Mouse (Mus musculus): ENCODE results near the gene Scrn2. TPM values are rescaled to one million over a fixed set of nuclear protein-coding genes. Genes with fewer than 3 reads are reported as not detected.
A peak's percentile ranks its signal among the peaks of the same experiment; 100 is the strongest.

Scrn2 gene
- total and polyA plus RNA-seq, 2 experiments, result 41.9 to 56.6 TPM

GRCm38 (mm10) chr11:97021121-97021765 lies 8.5 kb upstream of the Scrn2 start:
- Histone ChIP-seq H3K36me3 (ENCODE audit: control insufficient read depth, insufficient read depth, low read length) (no peaks in the 10 kb centered on the region), H3K4me3 (ENCODE audit: insufficient read depth, low read depth, low read length) (peak overlapping the region; percentile 59; the same call in 1 of the 2 replicates), H3K4me1 (ENCODE audit: control insufficient read depth, insufficient read depth, low read length) (peaks cover 4% of the 10 kb centered on the region; the same call in 1 of the 2 replicates), H3K27me3 (ENCODE audit: control insufficient read depth, insufficient read depth, low read length) (peaks cover 24% of the 10 kb centered on the region), H3K27ac (replicated peaks; ENCODE audit: insufficient read depth, low read depth, low read length) (no peak overlapping the region), H3K9ac (ENCODE audit: low read depth, low read length) (no peak overlapping the region), H3K79me2 (ENCODE audit: control insufficient read depth, insufficient read depth, low read length) (no peaks in the 10 kb centered on the region)
- DNase-seq (ENCODE audit: extremely low read depth, low read depth, low spot score), result no peak
- 5% methylated on average over 27 of the region's 27 CpGs for WGBS
- TF ChIP-seq POLR2A (IDR thresholded peaks at IDR 0.05; ENCODE audit: extremely low read depth, insufficient read depth, low read length) (no peak), CTCF (IDR thresholded peaks at IDR 0.05; ENCODE audit: low read depth, low read length) (no peak)

- no peaks in the 10 kb centered on the region for H3K79me2 ChIP-seq (ENCODE audit: control insufficient read depth, insufficient read depth, low read length)
- no peaks in the 10 kb centered on the region for H3K36me3 ChIP-seq (ENCODE audit: control insufficient read depth, insufficient read depth, low read length)
- peaks cover 20% of the 10 kb centered on the region for H3K27me3 ChIP-seq (ENCODE audit: control insufficient read depth, insufficient read depth, low read length)
- peaks cover 4% of the 10 kb centered on the region; the same call in 1 of the 2 replicates for H3K4me1 ChIP-seq (ENCODE audit: control insufficient read depth, insufficient read depth, low read length)
- WGBS, result under 1% methylated on average over 50 of the region's 50 CpGs
- peak; percentile 33 for DNase-seq (ENCODE audit: extremely low read depth, low read depth, low spot score)
- H3K4me3 ChIP-seq (ENCODE audit: insufficient read depth, low read depth, low read length), result peak overlapping the region; percentile 59
- peak overlapping the region; percentile 66 for H3K9ac ChIP-seq (ENCODE audit: low read depth, low read length)
- H3K27ac ChIP-seq (replicated peaks; ENCODE audit: insufficient read depth, low read depth, low read length), result no peak overlapping the region
- TF ChIP-seq POLR2A (IDR thresholded peaks at IDR 0.05; ENCODE audit: extremely low read depth, insufficient read depth, low read length), result no peak
- TF ChIP-seq CTCF (IDR thresholded peaks at IDR 0.05; ENCODE audit: low read depth, low read length), result peak; percentile 83
These were observed 7.8 kb upstream of the Scrn2 start for GRCm38 (mm10) chr11:97021873-97022484.

- TF ChIP-seq CTCF (IDR thresholded peaks at IDR 0.05; ENCODE audit: low read depth, low read length), result no peak
- no peak for TF ChIP-seq POLR2A (IDR thresholded peaks at IDR 0.05; ENCODE audit: extremely low read depth, insufficient read depth, low read length)
- H3K27me3 ChIP-seq (ENCODE audit: control insufficient read depth, insufficient read depth, low read length), result peaks cover 8% of the 10 kb centered on the region
- H3K4me3 ChIP-seq (ENCODE audit: insufficient read depth, low read depth, low read length), result no peak overlapping the region
- peak; percentile 78 for DNase-seq (ENCODE audit: extremely low read depth, low read depth, low spot score)
- H3K36me3 ChIP-seq (ENCODE audit: control insufficient read depth, insufficient read depth, low read length), result no peaks in the 10 kb centered on the region
- no peak overlapping the region for H3K27ac ChIP-seq (replicated peaks; ENCODE audit: insufficient read depth, low read depth, low read length)
- H3K79me2 ChIP-seq (ENCODE audit: control insufficient read depth, insufficient read depth, low read length), result no peaks in the 10 kb centered on the region
- 45% methylated on average over 10 of the region's 10 CpGs for WGBS
- H3K4me1 ChIP-seq (ENCODE audit: control insufficient read depth, insufficient read depth, low read length), result peaks cover 4% of the 10 kb centered on the region; the same call in 1 of the 2 replicates
- H3K9ac ChIP-seq (ENCODE audit: low read depth, low read length), result no peak overlapping the region
These were observed 4.8 kb upstream of the Scrn2 start for GRCm38 (mm10) chr11:97024977-97025376.

- Histone ChIP-seq H3K9ac (ENCODE audit: low read depth, low read length) (peak overlapping the region; percentile 52), H3K27ac (replicated peaks; ENCODE audit: insufficient read depth, low read depth, low read length) (no peak overlapping the region), H3K4me3 (ENCODE audit: insufficient read depth, low read depth, low read length) (peak overlapping the region; percentile 36; the same call in 1 of the 2 replicates), H3K4me1 (ENCODE audit: control insufficient read depth, insufficient read depth, low read length) (peaks cover 5% of the 10 kb centered on the region; the same call in 1 of the 2 replicates), H3K27me3 (ENCODE audit: control insufficient read depth, insufficient read depth, low read length) (peaks cover 8% of the 10 kb centered on the region), H3K36me3 (ENCODE audit: control insufficient read depth, insufficient read depth, low read length) (no peaks in the 10 kb centered on the region), H3K79me2 (ENCODE audit: control insufficient read depth, insufficient read depth, low read length) (peaks cover 2% of the 10 kb centered on the region; the same call in 1 of the 2 replicates)
- DNase-seq (ENCODE audit: extremely low read depth, low read depth, low spot score), result peak; percentile 43
- TF ChIP-seq POLR2A (IDR thresholded peaks at IDR 0.05; ENCODE audit: extremely low read depth, insufficient read depth, low read length) (no peak), CTCF (IDR thresholded peaks at IDR 0.05; ENCODE audit: low read depth, low read length) (peak; percentile 95)
- 12% methylated on average over 17 of the region's 17 CpGs for WGBS
These were observed 3.9 kb upstream of the Scrn2 start for GRCm38 (mm10) chr11:97025721-97026344.

- H3K79me2 ChIP-seq (ENCODE audit: control insufficient read depth, insufficient read depth, low read length), result peaks cover 3% of the 10 kb centered on the region; the same call in 1 of the 2 replicates
- H3K4me3 ChIP-seq (ENCODE audit: insufficient read depth, low read depth, low read length), result peak overlapping the region; percentile 60
- H3K9ac ChIP-seq (ENCODE audit: low read depth, low read length), result peak overlapping the region; percentile 55
- TF ChIP-seq CTCF (IDR thresholded peaks at IDR 0.05; ENCODE audit: low read depth, low read length) (no peak), POLR2A (IDR thresholded peaks at IDR 0.05; ENCODE audit: extremely low read depth, insufficient read depth, low read length) (no peak)
- peaks cover 4% of the 10 kb centered on the region; the same call in 1 of the 2 replicates for H3K4me1 ChIP-seq (ENCODE audit: control insufficient read depth, insufficient read depth, low read length)
- no peak for DNase-seq (ENCODE audit: extremely low read depth, low read depth, low spot score)
- H3K36me3 ChIP-seq (ENCODE audit: control insufficient read depth, insufficient read depth, low read length), result no peaks in the 10 kb centered on the region; the same call in 1 of the 2 replicates
- H3K27ac ChIP-seq (replicated peaks; ENCODE audit: insufficient read depth, low read depth, low read length), result peak overlapping the region; percentile 62
- H3K27me3 ChIP-seq (ENCODE audit: control insufficient read depth, insufficient read depth, low read length), result no peaks in the 10 kb centered on the region
- WGBS, result 12% methylated on average over 15 of the region's 15 CpGs
These were observed 688 bp downstream of the Scrn2 start for GRCm38 (mm10) chr11:97030426-97030825.

Data from liver, adult 2 months (tissue).